Mouse (Mus musculus) liver, adult 2 months (tissue): ENCODE results near the gene Capns2. TPM values are rescaled to one million over a fixed set of nuclear protein-coding genes. Genes with fewer than 3 reads are reported as not detected.

Source experiments
- DNase-seq: peaks from one replicate; pipeline ENCODE4 v3.0.0-alpha.2; 2011; ENCODE audit warnings: low read depth, low spot score; ENCODE audit errors: extremely low read depth
- H3K27ac ChIP-seq: fragments of 200-500 bp; replicated peaks from 2 replicates; pipeline ENCODE4 v1.5.1; 2012; ENCODE audit warnings: low read depth, mild to moderate bottlenecking, control low read depth, inconsistent platforms, low read length; ENCODE audit not compliant: insufficient read depth
- H3K27me3 ChIP-seq: fragments of 200-500 bp; 2 replicates; pipeline ENCODE4 v1.6.1; 2012; ENCODE audit warnings: mild to moderate bottlenecking, moderate library complexity, low read length, inconsistent platforms; ENCODE audit not compliant: control insufficient read depth, insufficient read depth
- H3K36me3 ChIP-seq: fragments of 200-500 bp; 2 replicates; pipeline ENCODE4 v1.6.1; 2012; ENCODE audit warnings: low read length, inconsistent platforms; ENCODE audit not compliant: control insufficient read depth, insufficient read depth
- H3K4me1 ChIP-seq: fragments of 200-500 bp; 2 replicates; pipeline ENCODE4 v1.6.1; 2011; ENCODE audit warnings: low read length; ENCODE audit not compliant: control insufficient read depth, insufficient read depth
- H3K4me3 ChIP-seq: fragments of 200-500 bp; 2 replicates; pipeline ENCODE4 v1.5.1; 2011; ENCODE audit warnings: low read depth, mild to moderate bottlenecking, control low read depth, low read length, moderate library complexity; ENCODE audit not compliant: insufficient read depth
- H3K79me2 ChIP-seq: fragments of 200-500 bp; 2 replicates; pipeline ENCODE4 v1.6.1; 2012; ENCODE audit warnings: inconsistent platforms, mild to moderate bottlenecking, low read length, moderate library complexity; ENCODE audit not compliant: control insufficient read depth, insufficient read depth
- H3K9ac ChIP-seq: fragments of 200-500 bp; 2 replicates; pipeline ENCODE4 v1.6.1; 2012; ENCODE audit warnings: low read depth, mild to moderate bottlenecking, control low read depth, inconsistent platforms, low read length
- CTCF ChIP-seq: fragments of 200-500 bp; IDR thresholded peaks from 2 replicates; pipeline ENCODE4 v1.5.1; 2011; ENCODE audit warnings: low read depth, low read length, control low read depth
- POLR2A ChIP-seq: fragments of 200-500 bp; IDR thresholded peaks from 2 replicates; pipeline ENCODE4 v1.6.1; 2011; ENCODE audit warnings: low read length, control low read depth; ENCODE audit not compliant: insufficient read depth; ENCODE audit errors: extremely low read depth
- WGBS: fragments of 180-500 bp; shearing (Covaris S2); methylation state at CpG from one replicate; pipeline ENCODE4 v1.1.7; 2018; 5-methylcytosine and 5-hydroxymethylcytosine counted together
- polyA plus RNA-seq: library from polyadenylated mRNA; depleted of rRNA; stranded (reverse); fragments of >200 nt; gene quantifications from 2 replicates; pipeline ENCODE4 v1.2.3, GENCODE M21; 2012; rRNA removed
- total RNA-seq: library from RNA; depleted of rRNA; stranded (reverse); fragments of >200 nt; gene quantifications from 2 replicates; pipeline ENCODE4 v1.2.3, GENCODE M21; 2014; rRNA removed

The Capns2 gene
- total RNA-seq (0.27 and 0.28 TPM in 2 replicates), polyA plus RNA-seq (not detected in 2 replicates)

DNA sequence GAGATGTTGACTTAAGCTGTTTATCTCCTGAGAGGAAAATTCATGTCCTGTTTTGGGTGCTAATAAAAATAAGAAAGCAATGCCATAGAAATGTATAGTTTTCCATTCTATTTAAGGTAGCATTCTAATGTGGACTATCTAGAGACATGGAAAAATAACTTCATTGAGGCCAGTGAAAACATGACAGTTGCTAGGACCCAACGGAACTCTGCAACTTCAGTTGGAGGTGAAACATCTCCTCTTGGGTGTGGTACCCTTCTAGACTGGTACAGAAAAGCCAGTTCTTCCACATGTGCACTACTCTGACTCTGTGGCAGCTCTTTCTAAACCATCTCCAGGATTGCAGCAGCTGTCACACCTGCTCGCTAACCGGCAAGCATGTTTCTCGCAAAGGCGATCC, at the start of gene Capns2:
TSS of gene Capns2 (plus strand) at position 301 of the 400 bp plus-strand sequence.
- TF ChIP-seq CTCF (no peak), POLR2A (no peak)
- Histone ChIP-seq H3K27me3 (no peaks in the 10 kb centered on the region), H3K4me1 (no peaks in the 10 kb centered on the region), H3K27ac (no peak within 1 kb of the TSS), H3K9ac (no peak within 1 kb of the TSS), H3K79me2 (no peaks in the 10 kb centered on the region), H3K4me3 (no peak within 1 kb of the TSS), H3K36me3 (no peaks in the 10 kb centered on the region)
- WGBS: 92% methylated on average over 5 of the region's 5 CpGs
- DNase-seq: no peak

DNA sequence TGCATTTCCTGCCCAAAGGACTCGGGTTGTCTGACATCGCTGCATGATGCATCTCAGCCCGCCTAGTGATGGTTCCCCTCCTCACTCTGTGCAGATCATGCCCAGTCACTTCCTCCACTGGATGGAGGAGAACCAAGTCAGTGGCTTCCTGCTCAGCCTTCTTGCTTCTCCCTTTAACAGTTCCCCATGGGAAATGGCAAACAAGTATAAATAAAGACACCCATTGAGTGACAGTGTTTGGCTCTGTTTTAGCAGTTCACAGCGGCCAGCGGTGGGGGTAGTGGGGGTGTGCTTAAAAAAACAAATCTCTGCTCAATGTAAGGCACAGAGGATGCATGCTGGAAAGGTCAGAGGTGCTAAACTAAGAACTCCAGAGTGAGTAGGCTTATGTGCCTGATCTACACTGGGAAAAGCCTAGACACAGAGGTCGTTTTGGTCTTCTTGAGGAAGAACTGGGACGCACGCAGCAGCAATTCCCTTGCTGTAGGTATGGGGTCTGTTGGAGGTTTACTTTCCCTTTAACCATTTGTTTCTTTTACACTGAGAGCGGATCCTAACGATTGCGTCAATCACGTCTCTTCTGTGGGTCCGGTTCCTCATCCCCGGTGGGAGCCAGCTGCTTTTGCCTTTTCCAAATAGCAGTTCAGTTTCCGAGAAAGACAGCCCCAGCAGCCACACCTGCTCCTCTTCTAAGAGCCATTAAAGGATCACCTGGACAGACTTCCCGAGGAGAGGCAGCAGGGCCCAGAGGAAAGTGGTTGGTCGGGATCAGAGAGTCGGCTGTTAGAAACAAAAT, 47.8 kb upstream of the Capns2 start:
- Histone ChIP-seq H3K79me2 (no peaks in the 10 kb centered on the region), H3K4me1 (peaks cover 2% of the 10 kb centered on the region; the same call in 1 of the 2 replicates), H3K27me3 (0 out of 2 replicates have a peak, but pooled peaks cover 4% of the 10 kb centered on the region), H3K4me3 (no peak overlapping the region), H3K36me3 (no peaks in the 10 kb centered on the region), H3K27ac (peak overlapping the region; percentile 38; the same call in 1 of the 2 replicates), H3K9ac (no peak overlapping the region)
- 56% methylated on average over 18 of the region's 18 CpGs for WGBS
- TF ChIP-seq CTCF: no peak
- no peak for TF ChIP-seq POLR2A
- DNase-seq: peak; percentile 40

DNA sequence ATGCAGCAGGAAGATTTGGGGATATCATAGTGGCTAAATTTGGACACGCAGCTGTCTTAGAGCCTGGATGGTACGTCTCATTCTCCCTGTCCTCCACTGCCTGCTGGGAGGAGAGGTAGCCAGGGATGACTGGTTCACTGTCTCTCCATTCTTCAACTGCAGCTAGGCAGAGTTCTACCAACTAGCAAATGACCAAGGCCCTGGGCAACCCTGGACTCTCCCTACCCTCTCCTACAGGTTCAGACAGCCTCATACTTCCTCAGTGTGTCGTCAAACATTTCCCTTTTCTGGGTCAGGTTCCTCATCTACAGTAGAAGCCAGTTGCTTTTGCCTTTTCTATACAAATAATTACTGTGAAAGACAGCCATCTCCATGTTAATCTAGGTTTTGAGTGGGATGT, 46.5 kb upstream of the Capns2 start:
- Histone ChIP-seq H3K4me3 (no peak overlapping the region), H3K27me3 (0 out of 2 replicates have a peak, but pooled peaks cover 4% of the 10 kb centered on the region), H3K36me3 (no peaks in the 10 kb centered on the region), H3K79me2 (no peaks in the 10 kb centered on the region), H3K4me1 (peaks cover 2% of the 10 kb centered on the region; the same call in 1 of the 2 replicates), H3K9ac (no peak overlapping the region), H3K27ac (0 out of 2 replicates have a peak overlapping the region, but pooled peaks have one; percentile 5)
- DNase-seq: peak; percentile 23
- TF ChIP-seq CTCF (no peak), POLR2A (no peak)
- 84% methylated on average over 3 of the region's 3 CpGs for WGBS

DNA sequence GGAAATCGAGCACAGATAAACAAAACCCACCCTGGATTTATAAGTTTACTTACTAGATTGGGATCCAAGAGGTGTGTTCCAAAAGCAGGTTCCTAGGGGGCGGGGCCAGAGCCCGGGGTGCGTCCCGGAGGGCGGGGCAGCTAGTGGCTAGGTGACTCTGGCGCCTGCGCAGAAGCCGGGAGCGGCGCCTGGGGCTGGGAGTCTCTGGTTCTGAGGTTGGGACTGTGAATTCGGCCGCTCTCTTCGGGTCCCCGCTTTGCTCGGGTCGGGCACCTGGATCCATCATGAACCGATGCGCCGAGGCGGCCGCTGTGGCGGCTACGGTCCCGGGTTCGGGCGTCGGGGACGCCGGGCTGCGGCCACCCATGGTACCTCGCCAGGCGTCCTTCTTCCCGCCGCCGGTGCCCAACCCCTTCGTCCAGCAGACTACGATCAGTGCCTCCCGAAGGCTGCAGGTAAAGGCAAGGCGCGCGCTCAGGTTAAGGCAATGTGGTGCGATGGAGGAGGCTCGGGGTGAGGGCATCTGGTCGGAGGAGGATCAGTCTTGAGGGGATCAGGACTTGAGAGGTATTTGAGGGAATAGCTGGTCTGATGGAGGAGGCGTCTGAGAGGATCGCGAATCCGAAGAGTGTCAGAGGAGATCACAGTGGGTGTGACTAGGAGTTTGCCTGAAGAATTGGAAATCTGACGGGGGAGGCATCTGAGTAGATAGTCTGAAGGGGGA, 45.9 kb upstream of the Capns2 start, which contains the start of gene Lpcat2:
TSS of gene Lpcat2 (plus strand) at position 169 of the 724 bp plus-strand sequence.
- H3K36me3 ChIP-seq: no peaks in the 10 kb centered on the region
- peaks cover 2% of the 10 kb centered on the region; the same call in 1 of the 2 replicates for H3K4me1 ChIP-seq
- peak; percentile 34 for DNase-seq
- H3K4me3 ChIP-seq: peak within 1 kb of the TSS; percentile 65
- no peaks in the 10 kb centered on the region for H3K79me2 ChIP-seq
- H3K27ac ChIP-seq: 0 out of 2 replicates have a peak within 1 kb of the TSS, but pooled peaks have one; percentile 5
- H3K27me3 ChIP-seq: 0 out of 2 replicates have a peak, but pooled peaks cover 4% of the 10 kb centered on the region
- TF ChIP-seq POLR2A: no peak
- no peak for TF ChIP-seq CTCF
- 2% methylated on average over 50 of the region's 50 CpGs for WGBS
- peak within 1 kb of the TSS; percentile 51 for H3K9ac ChIP-seq

DNA sequence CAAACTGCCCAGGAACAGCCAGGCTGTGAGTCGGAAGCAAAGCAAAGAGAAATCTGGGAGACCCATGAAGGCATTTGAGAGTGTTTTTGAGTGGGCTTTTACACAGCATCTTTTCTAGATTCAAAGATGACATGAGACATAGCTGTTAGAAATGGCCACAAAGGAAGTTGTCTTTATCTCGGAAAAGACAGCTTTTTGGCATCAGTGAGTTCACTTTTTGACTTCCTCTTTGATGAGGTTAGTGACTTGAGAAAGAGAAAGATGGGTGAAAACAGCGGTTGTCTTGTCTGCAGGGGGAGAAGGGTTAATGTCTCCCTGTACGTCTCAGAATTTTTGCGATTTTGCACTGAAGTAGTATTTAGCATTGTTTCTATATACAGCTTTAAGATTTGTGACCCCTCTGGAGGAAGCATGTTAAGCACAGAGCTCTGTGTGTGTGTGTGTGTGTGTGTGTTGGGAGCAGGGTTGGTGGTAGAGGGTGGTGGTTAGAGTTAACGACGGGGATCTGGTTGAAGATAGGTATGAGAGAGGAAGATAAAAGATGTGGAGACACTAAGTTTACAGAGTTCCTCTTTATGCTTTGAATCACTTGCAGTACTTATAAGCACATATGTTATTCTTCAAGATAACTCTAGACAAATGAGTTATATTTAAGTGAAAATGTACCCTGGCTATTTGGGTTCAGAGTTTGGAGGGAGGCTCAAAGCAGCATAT, 44.8 kb upstream of the Capns2 start:
- peaks cover 2% of the 10 kb centered on the region; the same call in 1 of the 2 replicates for H3K4me1 ChIP-seq
- no peaks in the 10 kb centered on the region for H3K79me2 ChIP-seq
- DNase-seq: no peak
- H3K27me3 ChIP-seq: 0 out of 2 replicates have a peak, but pooled peaks cover 4% of the 10 kb centered on the region
- H3K36me3 ChIP-seq: no peaks in the 10 kb centered on the region
- no peak for TF ChIP-seq CTCF
- TF ChIP-seq POLR2A: no peak
- no peak overlapping the region for H3K27ac ChIP-seq
- 72% methylated on average over 7 of the region's 7 CpGs for WGBS
- no peak overlapping the region for H3K4me3 ChIP-seq
- no peak overlapping the region for H3K9ac ChIP-seq
